Mouse (Mus musculus): ENCODE measurements around the gene Ccdc93.

The Ccdc93 gene

DNA sequence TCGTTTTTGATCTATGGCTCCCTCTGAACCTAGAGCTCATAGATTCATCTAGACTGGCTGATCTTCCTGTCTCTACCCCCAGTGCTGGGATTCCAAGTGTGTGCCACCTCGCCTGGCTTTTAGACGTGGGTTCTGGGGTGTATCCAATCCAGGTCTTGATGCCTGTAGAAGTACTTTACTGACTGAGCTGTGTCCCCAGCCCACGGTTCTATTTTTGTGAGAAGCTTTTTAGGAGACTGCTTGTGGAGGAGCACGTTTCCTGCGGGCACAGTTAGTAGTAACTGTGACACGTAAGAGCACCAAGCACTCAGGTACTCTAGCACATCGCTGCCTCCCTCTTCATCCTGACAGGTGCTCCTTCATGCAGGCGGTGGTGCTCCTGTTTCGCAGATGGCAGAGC, 16.4 kb downstream of the Ccdc93 start:
- no peak for DNase-seq (ENCODE audit: low spot score in 2 of 2)

DNA sequence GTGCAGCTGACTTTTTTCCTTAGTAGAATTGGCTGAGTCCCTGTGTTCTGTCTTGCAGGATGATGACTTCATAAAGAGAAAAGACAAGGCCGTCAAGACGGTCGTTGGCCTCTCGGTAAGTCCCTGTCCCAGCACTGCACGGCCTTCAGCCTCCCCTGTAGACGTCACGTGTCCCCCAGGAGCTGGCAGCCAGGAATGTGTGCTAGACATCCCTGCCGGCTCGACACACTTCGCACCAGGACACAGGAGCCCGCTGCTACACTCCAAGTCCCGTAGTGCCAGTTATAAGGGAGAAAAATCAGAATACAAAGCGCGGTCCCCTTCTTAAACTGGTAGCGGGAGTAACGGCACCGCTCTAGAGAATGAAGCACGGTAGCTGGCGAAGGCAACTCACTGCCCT, 17.3 kb downstream of the Ccdc93 start:
- no peak for DNase-seq (ENCODE audit: low spot score in 2 of 2)

DNA sequence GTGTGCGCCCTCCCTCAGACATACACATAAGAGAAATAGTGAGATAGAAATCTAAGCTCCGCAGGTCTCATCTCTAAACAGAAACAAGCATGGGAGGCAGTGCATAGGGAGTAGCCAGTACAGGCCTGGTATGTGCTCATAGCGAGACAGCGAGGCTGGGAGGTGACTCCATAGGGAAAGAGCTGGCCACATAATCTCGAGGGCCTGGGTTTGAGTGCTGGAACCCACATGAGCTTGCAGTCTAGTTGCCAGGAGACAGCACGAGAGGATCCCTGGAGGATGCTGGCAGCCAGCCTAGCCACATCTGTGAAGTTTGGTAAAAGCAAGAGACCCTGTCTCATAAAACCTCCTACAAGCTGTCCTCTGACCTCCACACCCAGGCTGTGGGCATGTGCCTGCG, 20.2 kb downstream of the Ccdc93 start:
- no peak for DNase-seq (ENCODE audit: low spot score in 2 of 2)

DNA sequence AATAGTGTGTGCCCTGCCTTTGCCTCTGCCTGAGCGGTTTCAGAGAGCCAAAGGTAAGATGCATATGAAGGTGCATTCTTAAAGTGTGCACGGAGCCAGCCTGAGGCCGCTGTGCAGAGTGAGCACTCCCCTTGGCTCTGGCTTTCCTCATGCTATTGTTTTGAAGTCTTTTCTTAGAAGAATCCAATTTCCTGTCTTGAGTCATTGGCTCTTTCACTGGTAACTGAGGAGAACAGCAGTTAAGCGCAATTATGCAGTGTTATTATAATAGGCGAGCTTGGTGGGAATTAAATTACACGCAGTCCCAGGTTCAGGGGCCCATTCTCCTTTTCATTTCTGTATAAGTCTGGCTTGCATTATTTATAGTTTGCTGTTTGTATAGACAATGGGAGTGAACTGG, 21.6 kb downstream of the Ccdc93 start:
- DNase-seq (ENCODE audit: low spot score in 2 of 2), result no peak

DNA sequence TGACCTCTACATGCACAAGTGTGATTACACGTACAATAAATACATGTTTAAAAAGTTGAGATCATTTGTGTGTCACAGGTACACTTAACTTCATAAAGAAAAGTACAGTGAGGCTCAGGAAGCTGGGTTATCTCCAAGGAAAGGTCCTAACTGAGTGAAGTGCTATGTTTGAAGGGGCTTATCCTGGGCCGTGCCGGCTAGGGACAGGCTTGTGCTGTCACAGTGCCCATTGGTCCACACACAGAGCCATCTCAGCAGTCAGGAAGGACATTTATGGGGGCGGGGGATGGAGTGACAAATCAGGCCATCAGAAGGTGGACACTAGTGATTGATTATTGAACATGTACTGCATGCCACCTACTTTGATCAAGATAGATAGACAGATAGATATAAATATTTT, 22.2 kb downstream of the Ccdc93 start:
- DNase-seq (ENCODE audit: low spot score in 2 of 2), result no peak

DNA sequence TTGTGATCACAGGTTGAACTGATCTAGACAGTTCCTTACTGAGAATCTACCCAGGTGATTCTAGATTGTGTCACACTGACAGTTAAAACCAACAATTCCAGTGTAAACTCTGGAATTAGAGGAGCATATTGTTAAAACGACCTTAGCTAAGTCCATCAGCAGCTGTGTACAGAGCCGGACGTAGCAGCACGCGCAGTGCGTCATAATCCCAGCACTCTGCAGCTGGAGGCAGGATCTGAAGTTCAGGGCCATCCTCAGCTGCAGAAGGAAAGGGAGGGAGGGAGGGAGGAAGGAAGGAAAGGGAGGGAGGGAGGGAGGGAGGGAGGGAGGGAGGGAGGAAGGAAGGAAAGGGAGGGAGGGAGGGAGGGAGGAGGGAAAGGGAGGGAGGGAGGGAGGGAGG, 24.1 kb downstream of the Ccdc93 start:
- DNase-seq (ENCODE audit: low spot score in 2 of 2), result no peak

DNA sequence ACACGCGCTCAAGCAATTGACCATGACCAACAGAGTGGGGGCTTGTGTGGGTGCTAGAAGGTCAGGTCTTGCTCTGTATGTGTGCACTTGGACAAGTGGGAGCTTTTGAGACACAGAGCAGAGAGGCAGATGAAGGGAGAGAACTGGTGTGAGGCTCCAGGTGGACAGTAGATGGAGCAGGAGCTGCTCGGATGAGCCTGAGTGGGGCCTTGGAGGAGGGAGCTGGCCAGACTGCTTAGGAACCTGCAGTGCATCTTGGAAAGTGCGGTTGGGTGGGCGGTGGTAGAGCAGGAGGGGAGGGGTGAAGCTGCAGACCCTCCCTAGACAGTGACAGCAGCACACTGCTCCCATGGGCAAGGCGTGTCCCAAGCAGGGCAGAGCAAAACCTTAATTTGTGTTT, 29.2 kb downstream of the Ccdc93 start:
- DNase-seq (ENCODE audit: low spot score in 2 of 2), result no peak

DNA sequence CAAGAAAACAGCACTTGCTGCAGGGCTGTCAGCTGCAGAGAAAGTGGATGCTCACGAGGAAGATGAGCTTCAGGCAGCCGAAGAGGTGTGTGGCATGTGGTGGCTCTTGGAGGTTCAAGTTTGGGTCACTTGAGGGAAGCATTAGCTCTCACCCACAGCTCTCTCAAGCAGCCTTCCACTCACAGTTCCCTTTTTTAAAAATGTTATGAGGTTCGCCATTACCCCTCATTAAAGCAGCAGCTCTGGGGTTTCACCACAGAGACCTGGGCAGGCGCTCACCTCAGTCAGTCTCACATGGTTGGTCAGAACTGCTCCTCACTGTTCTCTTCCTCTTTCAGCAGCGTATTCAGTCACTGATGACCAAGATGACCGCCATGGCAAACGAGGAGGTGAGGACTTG, 31.0 kb downstream of the Ccdc93 start:
- peak in 1 of 2 experiments; percentile 28 for DNase-seq (ENCODE audit: low spot score in 2 of 2)

DNA sequence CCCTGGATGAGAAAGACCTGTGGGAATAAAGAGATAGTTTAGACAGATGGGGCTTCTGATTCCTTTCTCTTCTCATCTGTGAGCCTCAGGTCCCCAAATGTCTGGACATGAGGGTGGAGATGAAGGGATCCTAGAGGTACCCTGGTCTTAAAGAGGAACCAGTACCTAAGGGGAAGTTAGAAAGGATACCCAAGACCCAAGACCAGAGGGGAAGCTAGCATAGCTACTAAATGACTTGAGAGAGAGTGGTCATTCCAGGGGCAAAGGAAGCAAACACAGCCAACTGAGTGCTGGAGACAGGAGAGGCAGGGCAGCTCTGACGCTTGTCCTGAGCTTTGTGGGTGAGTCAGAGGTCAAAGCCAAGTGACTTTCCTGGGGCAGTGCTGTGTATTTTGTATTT, 31.8 kb downstream of the Ccdc93 start:
- no peak for DNase-seq (ENCODE audit: low spot score in 2 of 2)

DNA sequence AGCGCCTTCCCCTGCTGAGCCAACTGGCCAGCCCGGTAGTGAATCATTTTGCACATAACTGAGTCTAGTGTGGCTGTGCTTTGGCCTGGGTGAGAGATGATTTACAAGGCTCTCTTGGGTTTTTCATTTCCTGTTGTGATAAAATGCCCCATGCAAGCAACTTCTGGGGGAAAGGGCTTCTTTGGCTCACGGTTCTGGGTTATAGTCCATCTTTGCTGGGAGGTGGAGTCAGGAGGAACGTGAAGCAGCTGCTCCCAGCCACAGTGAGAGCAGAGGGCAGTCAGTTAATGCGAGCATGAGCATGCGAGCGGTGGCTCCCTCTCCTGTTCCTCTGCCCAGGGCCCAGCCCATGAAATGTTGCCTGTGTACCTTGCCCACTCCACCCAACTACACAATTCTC, 33.0 kb downstream of the Ccdc93 start:
- no peak for DNase-seq (ENCODE audit: low spot score in 2 of 2)

DNA sequence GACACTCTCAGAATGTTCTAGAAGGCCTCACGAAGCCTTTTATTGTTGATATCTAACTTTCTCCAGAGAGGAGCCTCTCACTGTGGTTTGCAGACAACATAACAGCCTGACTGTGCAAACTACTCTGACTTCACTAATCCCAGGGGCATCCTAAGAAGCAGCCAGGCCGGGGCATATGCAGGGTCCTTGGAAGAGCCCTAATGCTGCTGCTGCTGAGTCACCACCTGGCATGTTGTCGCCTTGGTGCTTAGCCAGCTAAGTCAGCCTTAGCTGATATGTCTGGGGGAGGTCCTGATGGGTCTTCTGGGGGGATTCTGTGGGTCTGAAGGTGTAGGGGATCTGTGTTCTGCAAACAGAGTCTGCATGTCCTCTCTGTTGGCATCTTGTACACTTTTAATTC, 35.4 kb downstream of the Ccdc93 start:
- DNase-seq (ENCODE audit: low spot score in 2 of 2), result no peak

DNA sequence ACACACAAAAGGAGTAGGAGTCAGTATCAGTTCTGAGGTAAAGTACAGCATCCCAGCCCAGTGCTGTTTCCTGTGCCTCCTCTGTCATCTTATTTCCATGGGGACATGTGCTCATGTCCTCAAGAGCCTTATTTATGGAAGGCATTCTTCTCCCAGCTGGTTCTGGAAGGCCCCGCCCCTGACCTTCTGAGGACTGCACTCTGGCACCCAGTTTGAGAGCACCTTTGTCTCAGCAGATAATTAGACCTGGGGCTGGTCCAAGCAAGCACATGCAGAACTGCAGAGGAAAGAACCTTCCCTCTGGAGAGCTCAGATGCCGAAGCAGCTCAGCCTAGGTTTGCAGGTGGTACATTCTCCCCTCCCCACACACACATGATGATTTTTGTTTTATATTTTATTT, 37.4 kb downstream of the Ccdc93 start:
- DNase-seq (ENCODE audit: low spot score in 2 of 2), result no peak

DNA sequence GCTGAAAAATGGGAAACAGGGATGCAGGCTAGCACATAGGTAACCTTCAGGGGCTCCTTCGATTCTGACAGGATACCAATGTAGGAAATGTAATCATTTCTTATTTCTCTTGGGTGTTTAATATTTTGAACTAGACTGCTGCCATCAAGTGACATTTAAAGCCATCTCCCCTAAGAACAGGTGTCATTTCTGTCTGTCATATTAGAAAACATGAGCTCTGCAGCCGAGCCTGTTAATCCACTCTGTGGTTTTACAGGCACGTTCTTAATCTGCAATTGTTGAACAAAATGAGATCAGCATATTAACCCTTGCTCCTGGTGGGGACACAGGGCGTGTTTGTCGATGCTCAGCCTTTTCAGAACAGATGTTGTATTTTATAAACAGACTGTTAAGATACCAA, 40.7 kb downstream of the Ccdc93 start:
- DNase-seq (ENCODE audit: low spot score in 2 of 2), result no peak

DNA sequence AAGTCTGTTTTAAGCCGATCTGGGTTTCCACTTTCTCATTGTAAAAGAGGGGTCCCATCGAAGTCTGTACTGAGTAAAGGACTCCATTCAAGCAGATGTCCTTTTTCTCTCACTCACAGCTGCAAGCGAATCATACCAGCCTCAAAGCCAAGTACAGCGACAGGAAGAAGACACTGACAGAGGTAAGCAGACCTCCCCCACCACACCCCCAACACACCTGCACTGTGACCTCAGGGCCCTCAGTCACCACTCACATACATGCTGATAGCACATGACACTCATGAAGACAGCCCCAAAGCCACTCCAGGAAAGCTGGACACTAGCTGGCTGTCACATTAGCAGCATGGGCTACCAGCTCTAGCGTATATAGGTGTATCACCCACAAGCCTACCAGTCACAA, 46.9 kb downstream of the Ccdc93 start:
- DNase-seq (ENCODE audit: low spot score in 2 of 2), result no peak

DNA sequence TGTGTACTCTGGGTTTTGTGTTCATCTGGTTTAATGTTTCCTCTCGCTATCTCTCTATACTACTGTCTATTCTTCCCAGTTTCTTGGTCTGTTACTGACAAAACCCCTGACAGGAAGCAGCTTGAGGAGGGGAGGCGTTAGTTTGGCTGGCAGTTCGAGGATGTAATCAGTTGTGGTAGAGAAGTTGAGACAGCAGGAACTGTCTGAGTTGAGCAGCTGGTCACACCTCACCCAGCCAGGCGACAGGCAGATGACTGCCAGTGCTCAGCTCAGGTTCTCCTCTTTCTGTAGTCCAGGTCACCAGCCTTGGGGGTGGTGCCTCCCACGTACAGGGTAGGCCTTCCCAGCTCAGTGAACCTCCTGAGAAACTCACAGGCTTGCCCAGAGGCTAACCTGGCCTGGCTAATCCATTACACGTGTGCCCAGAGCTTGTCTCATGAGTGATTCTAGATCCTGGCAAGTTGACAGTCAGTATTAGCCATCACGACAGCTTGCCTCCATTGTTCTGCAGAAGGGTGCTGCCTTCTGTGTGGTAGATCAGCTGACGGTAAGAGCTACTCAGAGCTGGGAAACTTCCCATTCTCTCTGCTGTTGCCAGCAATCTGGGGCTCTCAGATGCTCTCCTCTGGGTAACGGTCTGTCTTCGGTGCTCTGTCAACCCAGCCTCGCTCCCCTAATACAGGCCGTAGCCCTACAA, 47.6 kb downstream of the Ccdc93 start:
- DNase-seq (ENCODE audit: low spot score in 2 of 2), result no peak

DNA sequence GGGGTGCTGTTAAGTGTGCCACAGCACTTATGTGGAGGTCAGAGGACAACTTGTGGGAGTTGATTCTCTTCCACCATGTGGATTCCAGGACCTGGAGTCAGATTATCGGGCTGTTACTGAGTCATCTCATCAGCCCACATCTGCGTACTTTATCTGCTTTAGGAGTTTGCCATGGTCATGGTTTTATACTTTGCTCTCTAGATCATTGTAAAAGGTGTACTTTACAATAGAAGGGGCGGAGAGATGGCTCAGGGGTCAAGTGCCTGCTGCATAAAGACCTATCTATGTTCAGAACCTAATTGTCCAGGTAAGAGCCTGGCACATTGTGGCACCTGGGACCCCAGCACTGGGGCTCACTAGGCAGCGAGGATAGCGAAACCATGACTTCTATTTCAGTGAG, 48.6 kb downstream of the Ccdc93 start:
- DNase-seq (ENCODE audit: low spot score in 2 of 2), result no peak

DNA sequence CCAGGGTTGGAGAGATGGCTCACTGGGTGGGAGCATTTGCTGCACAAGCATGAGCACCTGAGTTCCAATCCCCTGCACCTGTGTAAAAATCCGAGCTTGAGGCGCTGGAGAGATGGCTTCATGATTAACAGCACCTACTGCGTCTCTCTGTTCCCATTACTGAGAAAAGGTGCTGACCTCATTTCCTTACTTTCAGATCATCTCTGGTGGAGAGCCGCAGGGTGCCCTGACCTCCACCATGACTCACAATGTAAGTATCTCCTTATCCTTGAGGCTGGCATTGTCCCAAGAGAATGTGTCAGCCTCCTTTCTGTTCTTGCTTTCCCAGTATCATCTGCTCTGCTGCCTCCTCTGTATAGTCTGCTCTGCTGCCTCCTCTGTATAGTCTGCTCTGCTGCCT, 52.2 kb downstream of the Ccdc93 start:
- DNase-seq (ENCODE audit: low spot score in 2 of 2), result no peak

DNA sequence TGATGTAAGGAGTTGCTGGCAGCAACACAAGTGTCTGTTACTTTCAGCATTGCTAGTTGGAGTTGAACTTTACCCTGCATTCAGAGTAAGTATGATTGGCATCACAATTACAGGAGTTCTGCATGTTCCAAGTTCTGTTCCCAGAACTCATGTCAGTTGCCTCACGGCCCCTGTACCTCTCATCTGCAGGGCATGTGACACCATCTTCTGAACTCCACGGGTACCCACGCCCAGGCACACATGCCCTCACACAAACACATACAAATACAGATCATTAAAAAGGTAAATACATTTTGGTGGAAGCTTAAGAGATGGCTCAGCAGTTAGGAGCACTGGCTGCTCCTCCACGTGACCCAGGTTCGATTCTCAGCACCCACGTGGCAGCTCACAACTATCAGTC, 56.0 kb downstream of the Ccdc93 start:
- no peak for DNase-seq (ENCODE audit: low spot score in 2 of 2)

DNA sequence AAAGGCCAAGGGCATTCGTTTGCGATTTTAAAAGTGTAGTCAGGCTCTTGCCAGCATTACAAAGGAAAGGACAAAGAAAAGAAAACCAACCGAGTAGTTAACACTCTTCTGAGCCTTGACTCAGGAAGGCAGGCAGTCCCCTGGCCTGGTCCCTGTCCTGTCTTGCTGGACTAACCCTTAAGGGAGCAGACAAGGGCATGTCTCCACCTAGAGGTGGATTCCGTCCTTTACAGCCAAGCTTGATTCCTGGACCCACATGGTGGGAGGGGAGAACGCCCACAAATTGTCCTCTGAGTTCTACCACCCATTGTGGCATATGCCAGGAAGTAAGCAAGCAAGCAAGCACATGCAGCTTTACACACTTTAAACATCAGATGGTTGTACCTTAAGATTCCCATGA, 59.4 kb downstream of the Ccdc93 start:
- DNase-seq (ENCODE audit: low spot score in 2 of 2), result no peak

DNA sequence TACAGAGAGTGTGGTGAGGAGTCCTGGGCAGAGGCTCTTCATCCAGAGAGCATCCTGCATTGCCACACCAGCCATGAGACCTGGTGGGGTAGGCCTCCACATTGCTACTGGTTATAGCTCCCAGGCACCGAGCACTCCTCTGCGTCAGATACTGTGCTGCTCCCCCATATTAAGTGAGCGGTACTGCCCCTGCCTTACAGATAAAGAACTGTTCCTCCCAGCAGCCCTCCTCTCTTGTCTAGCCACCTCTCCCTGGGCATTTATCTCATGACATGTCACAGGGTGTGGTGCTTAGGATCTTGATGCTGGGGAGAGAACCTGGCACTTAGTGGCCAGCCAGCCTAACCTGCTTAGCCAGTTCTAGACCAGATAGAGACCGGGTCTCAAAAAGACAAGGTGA, 66.2 kb downstream of the Ccdc93 start:
- no peak for DNase-seq (ENCODE audit: low spot score in 2 of 2)

DNA sequence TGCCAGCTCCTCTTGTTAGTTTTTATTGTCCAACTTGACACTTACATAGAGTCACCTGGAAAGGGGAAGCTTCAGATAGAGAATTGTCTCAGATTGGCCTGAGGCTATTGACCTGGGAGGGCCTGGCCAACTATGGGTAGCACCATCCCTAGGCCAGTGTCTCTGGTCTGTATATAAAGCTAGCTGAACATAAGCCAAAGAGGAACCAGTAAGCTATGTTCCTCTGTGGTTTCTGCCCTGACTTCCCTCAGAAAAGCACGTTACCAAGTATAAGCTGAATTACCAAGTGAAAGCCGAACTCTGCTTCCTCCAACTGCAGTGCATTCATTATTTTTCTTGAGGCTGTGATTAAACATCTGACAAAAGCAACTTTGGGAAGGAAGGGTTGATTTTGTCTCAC, 77.9 kb downstream of the Ccdc93 start:
- no peak for DNase-seq (ENCODE audit: low spot score in 2 of 2)

DNA sequence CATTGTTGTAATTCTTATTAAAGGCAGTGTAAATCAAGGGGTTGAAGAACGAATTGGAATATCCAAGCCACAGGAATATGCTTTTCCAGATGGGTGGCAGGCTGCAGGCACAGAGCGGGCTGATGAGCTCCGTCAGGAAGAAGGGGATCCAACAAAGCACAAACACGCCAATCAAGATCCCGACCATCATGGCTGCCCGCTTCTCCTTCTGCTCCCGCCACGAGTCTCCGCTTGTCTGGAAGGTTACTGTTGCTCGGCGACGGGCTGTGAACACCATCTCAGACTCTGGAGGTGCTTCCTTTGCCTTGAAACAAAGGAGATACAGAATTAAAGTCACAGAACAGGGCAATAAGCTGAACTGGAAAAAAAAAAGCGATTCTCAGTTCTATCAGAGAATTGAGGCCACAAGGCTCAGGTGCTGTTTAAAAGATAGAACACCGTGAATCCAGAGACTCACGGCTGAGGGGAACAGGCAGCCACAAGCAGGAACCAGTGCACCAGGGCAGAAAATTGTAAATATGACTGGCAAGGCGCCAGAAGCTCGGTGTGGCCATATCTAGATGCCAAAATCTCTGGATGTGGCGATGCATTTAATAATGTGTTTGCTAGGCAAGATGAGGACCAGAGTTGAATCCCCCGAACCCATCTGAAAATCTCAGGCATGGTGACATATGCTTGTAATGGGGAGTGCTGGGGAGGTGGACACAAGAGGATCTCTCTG, 79.7 kb downstream of the Ccdc93 start:
- DNase-seq (ENCODE audit: low spot score in 2 of 2), result no peak

DNA sequence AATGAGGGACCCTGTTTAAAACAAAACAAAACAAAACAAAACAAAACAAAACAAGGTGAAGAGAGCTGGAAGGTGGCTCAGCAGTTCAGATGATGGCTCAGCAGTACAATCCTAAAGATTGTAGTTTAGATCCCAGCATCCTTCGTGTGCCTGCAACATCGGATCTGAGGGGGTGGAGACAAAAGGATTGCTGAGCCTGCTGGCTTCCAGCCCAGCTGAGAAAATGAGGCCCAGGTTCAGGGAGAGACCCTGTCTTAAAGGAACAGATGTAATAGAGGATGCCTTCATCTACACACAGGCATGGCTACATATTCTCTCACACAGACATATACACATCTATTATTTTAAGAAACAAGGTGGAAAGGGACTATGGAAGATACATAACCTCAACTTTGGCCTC, 80.3 kb downstream of the Ccdc93 start:
- no peak for DNase-seq (ENCODE audit: low spot score in 2 of 2)

DNA sequence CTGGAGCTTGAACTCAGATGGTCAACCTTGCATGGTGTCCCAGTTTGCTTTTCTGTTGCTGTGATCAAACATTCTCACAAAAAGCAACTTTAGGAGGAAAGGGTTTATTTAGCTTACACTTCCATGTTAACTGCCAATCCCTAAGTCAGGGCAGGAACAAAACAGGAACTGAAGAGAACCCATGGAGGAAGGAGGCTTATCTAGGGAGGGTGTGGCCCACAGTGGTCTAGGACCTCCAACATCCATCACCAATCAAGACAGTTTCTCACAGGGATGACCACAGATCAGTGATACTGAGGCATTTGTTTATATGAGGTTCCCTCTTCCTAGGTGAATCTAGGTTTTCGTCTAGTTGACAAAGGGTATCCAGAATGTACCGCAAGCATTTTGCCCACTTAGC, 81.1 kb downstream of the Ccdc93 start:
- DNase-seq (ENCODE audit: low spot score in 2 of 2), result no peak

All from natural killer cell, adult 2 months (primary cell).